Mouse (Mus musculus): Measurements from ENCODE around the gene Prrc2a.

GRCm38 (mm10) chr17:35175382-35175781 lies 10.7 kb upstream of the Prrc2a start:
- no peak for TF ChIP-seq CTCF (IDR thresholded peaks at IDR 0.05; ENCODE audit: low read depth)
- TF ChIP-seq EP300 (IDR thresholded peaks at IDR 0.05; ENCODE audit: low read depth), result no peak

Measured in liver, embryonic 14.5 days (tissue).